Mouse (Mus musculus) ovary, postnatal 14 days (tissue): Measurements from ENCODE around the gene Rptor.

ENCODE experiments used
- DNase-seq: peaks from one replicate; pipeline ENCODE4 v3.0.0; 2022; ENCODE audit warnings: low spot score

The Rptor gene

DNA sequence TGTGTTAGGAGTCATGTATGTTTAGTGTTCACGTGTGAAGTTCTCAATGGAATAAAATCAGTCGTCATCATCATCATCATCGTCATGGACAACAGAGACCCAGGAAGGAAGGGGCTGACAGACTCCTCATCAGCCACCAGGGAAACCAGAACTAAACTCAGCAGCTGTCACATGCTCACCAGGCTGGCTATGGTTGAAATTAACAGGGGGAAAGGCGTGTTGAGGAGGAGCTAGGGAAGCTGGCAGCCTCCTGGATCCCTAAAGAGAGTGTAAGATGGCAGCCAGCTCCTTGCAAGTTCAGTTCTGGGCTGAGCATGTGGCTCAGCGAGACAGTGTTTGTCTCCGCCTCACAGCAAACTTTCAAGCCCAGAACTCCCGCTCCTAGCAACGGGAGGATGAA lies 332.1 kb downstream of the Rptor start:
- no peak for DNase-seq

DNA sequence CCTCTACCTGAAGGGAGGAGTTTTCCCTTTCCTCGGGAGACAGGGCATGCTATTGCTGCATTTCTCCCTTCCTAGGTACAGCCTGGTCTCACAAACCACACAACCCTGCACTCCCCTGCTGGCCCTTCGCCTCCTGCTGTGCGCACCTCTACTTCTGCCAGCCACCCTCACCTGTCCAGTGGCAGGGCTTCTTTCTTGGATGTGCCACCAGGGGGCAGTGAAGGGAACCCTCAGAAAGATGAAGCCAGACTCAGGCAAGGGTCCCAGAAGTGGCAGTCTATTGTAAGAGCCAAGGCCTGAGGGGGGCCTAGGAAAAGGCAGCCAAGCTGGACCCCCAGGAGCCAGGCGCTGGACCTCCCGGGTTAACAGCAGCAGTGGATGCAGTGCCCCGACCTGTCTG lies 332.8 kb downstream of the Rptor start:
- DNase-seq: peak; percentile 67

DNA sequence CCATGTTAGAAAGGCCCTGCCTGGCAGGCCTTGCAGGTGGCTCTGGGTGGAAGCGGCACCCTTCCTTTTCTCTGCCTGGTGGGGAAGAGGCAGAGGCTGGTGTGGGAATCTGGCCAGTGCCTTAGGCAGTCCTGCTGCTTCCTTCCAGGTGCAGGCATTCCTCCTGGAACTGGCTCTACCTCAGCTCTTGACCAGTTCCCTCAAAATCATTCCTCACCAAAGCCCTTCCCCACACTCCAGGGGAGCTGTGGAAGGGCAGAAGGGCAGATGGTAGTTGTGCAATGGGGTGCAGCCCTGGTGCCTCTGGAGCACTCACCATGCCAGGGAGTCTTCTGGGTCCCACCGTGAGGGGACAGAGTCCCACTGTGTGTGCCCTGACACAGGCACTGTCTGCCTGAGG lies 333.8 kb downstream of the Rptor start:
- no peak for DNase-seq

DNA sequence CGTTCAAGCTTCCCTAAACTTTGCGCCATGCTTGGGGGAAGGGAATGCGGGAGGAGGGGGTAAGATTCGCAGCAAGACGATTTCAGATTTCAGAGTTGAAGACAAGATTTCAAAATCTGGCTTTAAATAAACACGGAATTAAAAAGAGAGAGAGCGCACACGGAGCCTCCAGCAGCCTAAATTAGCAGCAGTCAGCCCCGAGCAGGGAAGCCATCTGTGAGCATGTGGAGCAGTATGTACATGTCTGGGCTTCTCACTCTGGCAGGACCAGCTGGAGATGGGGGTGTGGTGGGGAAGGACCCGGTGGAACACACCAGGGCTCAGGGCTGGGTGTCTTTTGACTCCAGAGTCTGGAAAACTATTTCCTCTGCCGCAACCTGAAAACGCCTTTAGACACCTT lies 334.5 kb downstream of the Rptor start:
- no peak for DNase-seq

DNA sequence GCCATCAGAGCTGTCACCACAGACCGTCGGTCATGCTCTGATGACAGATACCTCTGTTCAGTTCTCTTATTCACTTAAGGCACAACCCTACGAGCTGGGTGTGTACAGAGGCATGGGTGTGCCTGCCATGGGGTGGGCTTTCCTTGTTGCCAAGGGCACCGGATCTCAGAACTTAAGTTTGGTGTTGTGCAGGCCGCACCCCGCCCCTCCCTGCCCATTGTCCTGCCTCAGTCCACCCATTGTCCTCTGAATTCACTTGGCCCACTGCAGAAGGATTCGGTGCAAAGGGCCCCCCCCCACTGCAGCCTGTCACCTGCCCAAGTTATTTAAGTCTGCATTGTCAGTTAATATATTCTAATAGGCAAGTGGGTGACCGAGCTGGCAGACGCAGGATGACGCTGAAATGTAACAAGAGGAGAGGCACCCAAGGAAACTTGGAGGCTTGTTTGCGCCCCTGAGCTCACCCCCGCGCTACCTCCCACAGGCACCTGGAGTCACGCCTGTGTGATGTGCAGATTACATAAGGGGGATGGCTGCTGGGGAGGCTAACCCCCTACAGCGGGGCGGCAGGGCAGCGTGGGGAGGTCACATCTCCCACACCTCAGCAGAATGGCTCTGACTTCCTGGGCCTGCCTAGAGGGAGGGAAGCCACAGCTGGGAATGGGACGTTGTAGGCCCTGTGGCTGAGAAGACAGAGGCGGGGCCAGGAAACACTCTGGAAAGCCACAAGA lies 335.2 kb downstream of the Rptor start:
- no peak for DNase-seq

DNA sequence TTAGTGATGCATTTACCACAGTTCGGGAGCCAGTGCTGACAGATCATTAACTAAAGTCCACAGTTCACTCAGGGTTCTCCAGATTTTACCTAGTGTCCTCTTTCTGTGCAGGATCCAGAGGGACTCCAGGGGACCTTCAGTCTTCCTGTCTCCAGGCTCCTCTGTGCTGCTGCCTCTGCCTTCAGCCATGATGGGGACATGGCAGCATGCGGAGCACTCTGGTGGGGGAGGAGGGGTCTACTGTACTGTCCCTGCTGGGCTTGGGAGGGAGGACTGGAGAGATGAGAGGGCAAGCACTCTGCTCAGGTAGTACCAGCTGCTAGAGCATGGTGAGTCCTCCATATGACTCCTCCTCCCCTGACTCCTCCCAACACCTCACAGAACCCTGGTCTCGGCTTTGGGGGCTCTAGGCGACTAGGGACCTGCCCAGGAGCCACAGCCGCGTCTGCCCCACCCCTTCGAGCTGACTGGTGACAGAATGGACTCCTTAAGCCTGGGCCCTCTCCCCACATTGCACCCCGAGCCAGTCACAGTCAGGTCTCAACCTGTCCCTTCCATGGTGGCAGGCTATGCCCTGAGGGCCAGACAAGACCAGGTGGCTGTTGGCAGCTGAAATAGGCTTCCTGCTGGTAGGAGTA lies 336.5 kb downstream of the Rptor start:
- DNase-seq: no peak

DNA sequence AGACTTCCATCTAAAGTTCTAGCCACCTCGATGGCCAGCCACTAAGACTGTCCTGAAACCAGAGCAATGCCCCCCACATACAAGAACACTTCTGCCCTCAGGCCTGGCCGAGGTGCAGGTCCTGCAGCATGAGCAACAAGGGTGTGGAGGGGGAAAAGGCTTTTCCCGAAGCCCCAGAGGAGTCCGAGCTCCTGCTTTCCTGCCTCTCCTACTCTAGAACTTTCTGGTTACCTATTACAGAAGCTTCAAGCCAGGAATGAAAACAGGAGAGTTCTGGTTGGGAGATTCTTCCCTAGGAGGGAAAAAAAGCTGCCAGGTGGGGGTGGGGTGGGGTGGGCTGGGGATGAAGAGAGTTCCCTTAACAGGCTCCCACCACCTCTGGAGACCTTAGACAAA lies 337.0 kb downstream of the Rptor start:
- DNase-seq: no peak

DNA sequence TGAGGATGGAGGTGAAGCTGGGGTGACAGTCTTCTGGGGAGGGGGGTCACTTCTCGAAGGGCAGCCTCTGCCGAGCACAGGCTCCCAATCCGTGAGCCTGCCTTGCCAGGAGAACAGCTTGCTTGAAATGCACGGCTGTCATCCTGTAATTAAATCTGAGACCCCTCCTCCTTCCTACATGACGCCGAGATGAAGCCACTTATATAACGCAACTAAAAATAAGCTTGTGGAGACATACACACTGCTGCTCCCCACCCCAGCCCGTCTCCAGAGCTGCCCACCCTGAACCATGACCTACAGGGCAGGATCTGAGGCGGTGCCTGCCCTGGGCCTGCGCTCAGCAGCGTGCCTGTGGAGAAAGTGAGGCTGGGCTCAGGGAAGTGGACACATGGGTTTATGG lies 337.4 kb downstream of the Rptor start:
- DNase-seq: no peak

DNA sequence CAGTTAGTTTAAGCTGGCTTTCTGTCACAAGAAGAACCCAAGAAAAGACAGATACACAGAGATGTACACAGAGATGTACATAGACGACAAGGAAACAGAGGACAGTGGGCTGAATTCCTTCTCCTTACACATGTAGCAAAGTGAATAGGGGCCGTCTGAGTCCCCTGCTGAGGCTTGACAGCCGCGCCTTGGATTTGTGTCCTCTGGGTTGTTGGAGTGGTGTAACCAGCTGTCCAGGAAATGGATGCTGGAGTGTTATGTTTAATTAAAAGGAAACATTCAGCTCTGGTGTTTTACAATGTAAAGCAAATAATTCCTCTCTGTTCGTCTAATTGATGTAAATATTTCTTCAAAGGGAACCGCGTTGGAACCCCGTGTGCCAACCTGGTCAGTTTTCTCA lies 339.1 kb downstream of the Rptor start:
- DNase-seq: no peak

DNA sequence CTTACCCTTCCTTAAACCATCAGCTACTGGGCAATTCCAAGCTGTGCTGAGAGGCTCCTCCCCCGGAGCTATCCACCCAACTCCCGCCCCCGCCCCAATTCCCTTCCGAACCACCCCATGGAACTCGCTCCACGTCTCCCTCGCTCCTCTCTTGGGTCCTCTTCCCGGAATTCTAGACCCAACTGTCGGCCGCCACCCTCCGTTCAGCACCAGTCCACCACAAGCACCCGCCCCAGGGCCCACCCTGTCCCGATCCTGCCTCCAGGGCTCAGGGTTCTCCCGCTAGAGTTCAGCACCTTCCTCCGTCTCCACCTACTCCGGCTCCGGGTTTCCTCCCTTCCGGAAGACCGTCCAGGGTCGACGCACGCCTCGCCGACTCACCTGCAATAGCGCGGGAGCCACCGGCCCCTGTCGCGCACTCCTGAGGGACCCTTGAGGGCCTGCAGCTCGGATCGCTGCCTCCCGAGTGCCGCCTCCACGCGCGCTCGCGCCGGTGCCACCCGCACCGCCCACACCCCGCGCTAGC lies 339.6 kb downstream of the Rptor start:
- DNase-seq: no peak

DNA sequence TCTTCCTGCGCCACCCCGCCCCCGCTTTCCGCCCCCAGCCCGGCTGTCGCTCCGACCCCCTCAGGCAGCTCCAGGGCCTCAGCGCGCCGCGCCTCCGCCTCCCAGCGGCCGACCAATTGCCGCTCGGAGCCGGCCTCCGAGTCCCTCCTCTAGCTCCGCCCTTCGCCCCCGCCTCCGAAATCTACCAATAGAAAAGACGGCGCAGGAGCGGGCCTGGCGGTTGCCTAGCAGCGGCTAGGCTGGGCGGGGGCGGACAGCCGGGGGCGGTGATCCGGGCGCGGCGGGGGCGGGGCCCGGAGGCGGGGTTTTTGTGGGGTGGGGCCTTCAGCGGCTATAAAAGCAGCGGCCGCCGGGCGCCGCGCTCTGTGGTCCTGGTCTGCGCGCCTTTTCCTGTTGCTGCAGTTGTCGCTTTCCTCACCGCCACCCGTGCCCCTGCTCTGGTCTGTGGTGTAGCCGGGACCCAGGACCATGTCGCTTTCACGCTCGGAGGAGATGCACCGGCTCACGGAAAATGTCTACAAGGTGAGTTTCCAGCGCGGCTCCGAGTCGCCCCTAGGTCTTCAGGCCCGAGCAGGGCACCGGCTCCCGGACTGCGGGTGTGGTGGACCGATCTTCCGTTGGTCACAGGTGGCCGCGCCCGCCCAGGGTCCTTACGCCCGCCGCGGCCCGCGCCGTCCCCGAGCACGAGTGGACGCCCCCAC lies 340.2 kb downstream of the Rptor start, which contains the start of gene Baiap2:
TSS of gene Baiap2 (plus strand) at position 37 of the 701 bp plus-strand sequence.
- DNase-seq: peak; percentile 97

DNA sequence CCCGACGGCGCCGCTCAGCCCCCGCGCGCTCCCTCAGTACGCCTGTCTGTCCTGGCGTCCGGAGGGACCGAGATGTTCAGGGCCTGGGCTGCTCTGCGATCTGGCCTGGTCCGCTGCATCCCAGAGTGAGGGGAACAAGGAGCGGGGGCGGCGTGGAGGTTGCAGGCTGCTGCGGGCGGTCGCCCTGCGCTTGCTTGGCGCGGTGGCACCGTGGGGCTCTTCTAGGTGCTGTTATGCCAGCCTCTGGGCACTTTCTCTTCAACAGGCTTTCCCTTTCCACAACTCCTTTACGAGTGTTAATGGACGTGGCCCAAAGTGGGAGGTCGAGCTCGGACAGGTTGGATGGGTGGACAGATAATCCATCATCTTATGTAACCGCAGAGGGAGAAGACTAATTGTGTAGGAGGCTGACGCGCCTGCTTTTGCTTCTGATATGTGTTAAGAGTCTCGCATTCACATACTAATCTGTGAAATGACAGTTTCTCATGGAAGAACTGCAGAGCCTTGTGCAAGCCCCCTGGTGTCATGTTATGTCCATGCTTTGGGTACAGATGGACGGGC lies 340.8 kb downstream of the Rptor start:
- no peak for DNase-seq

DNA sequence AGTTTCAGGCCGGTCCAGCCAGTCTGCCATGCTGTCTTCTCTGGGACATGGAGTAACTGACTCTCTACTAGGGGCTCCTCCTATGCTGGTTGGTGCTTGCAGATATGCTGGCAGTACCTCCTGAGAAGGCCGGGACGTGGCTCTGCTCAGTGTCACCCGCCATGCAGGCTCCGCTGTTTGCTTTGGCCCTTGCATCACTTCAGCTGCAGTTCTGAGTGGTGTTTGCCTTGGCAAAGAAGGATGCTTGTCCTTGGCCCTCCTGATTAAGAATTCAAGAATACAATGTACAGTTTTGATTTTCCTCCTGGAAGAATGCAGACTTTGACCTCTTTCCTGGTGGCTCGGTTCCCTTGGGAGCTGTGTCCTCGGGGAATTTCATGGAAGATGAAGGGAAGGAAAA lies 342.6 kb downstream of the Rptor start:
- DNase-seq: no peak

DNA sequence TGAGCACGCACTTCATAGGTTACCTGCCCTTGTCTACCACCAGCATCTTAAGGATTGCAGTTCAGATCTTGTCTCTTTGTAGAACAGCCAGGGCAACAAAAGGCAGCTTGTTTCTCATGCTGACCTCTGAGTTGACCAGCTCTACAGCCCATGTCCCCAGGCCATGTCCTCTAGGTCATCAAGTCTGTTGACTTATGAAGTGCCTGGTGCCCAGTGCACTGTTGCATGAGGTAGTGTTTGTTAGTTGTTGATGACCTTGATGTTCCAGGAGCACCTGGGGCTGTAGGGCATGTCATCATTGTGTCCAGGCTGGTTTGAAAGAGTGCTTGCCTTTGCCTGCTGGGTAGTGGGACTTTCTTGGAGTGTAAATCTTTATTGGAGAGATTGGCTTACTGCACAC lies 344.7 kb downstream of the Rptor start:
- no peak for DNase-seq

DNA sequence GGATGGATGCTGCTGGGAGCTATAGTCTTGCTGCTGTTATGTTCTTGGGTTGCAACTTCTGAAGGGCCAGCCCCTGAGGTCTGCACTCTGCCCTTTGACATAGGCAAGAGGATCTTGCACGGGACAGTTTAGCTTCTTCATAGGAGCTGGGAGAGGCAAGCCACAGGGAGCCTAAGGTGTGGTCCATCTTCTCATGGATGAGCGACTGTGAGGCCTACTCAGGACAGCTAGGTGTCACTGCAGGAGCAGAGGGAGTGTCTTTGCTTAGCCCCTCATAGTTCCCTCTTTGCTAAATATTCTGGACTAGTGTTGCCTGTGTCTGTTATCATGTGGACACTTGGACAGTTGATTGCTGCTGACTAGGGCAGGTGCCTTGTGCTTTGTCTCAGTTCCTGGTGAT lies 345.2 kb downstream of the Rptor start:
- no peak for DNase-seq

DNA sequence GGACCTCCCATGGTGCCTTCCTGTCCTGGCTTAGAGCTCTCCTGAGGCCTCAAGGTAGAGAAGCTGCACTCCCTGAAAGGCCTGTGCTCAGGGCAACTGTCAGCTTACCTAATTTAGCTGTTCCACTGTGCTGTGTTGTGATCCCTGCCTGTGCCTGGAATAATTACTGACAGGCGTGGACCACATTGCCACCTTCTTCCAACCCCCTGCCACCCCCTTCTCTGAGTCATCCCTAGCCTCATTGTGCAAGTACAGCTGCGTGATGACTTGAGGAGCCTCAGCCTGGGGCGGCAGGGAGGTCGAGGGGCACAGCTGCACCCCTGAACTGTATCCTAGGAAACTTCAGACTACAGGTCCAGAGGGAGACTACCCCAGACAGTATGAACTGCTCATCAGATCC lies 345.6 kb downstream of the Rptor start:
- no peak for DNase-seq

DNA sequence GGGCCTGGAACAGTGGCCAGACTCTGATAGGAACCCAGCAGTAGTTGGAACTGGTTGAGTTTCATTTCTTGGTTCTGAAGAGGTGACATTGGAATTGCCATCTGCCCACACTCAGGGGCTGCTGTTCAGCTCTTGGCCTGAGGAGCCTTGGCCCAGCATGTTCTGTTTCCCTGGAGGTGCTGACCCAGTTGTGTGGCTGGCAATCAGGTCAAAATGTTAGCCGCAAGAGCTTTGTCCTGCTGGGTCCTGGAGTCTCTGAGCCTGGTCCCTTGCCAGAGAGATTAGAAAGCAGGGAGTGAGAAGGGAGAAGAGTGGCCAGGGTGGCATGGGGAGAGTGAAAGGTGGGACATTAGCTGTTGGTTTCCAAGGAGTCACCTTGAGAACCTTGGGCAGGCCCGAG lies 346.1 kb downstream of the Rptor start:
- no peak for DNase-seq
